Mouse (Mus musculus) forebrain, embryonic 15.5 days (tissue): ENCODE data around the gene Rnaseh2b. TPM values are rescaled to one million over a fixed set of nuclear protein-coding genes. Genes with fewer than 3 reads are reported as not detected.

Experiments
- ATAC-seq: fragments of 200-750 bp; cut with Nextera tagmentation; replicated peaks from 2 replicates; pipeline ENCODE4 v1.8.0; 2017; ENCODE audit warnings: mild to moderate bottlenecking, moderate TSS enrichment, moderate library complexity
- H3K27ac ChIP-seq: fragments of 300-500 bp; sonication (generic); replicated peaks from 2 replicates; pipeline ENCODE4 v1.5.1; 2015; ENCODE audit warnings: mild to moderate bottlenecking, inconsistent platforms
- H3K27me3 ChIP-seq: fragments of 300-500 bp; sonication (generic); 2 replicates; pipeline ENCODE4 v1.6.1; 2015; ENCODE audit warnings: inconsistent platforms
- H3K36me3 ChIP-seq: fragments of 300-500 bp; sonication (generic); 2 replicates; pipeline ENCODE4 v1.6.1; 2015; ENCODE audit warnings: mild to moderate bottlenecking, inconsistent platforms
- H3K4me1 ChIP-seq: fragments of 300-500 bp; sonication (generic); 2 replicates; pipeline ENCODE4 v1.6.1; 2015; ENCODE audit warnings: inconsistent platforms
- H3K4me2 ChIP-seq: fragments of 300-500 bp; sonication (generic); replicated peaks from 2 replicates; pipeline ENCODE4 v1.6.1; 2015; ENCODE audit warnings: mild to moderate bottlenecking, inconsistent platforms
- H3K4me3 ChIP-seq: fragments of 300-500 bp; sonication (generic); 2 replicates; pipeline ENCODE4 v1.5.1; 2015; ENCODE audit warnings: mild to moderate bottlenecking, inconsistent platforms
- H3K9ac ChIP-seq: fragments of 300-500 bp; sonication (generic); replicated peaks from 2 replicates; pipeline ENCODE4 v1.6.1; 2015; ENCODE audit warnings: mild to moderate bottlenecking, inconsistent platforms
- H3K9me3 ChIP-seq: fragments of 300-500 bp; sonication (generic); 2 replicates; pipeline ENCODE4 v1.6.1; 2016; ENCODE audit warnings: inconsistent platforms
- WGBS: fragments of 180-500 bp; shearing (Covaris S2); methylation state at CpG from one replicate; pipeline ENCODE4 v1.1.7; 2015; ENCODE audit warnings: mixed read lengths; 5-methylcytosine and 5-hydroxymethylcytosine counted together
- polyA plus RNA-seq: library from polyadenylated mRNA; unstranded; fragments of >200 nt; fragmentation: Nextera tagmentation; extraction: Ambion mirVana; gene quantifications from 2 replicates; pipeline ENCODE4 v1.2.1, GENCODE M21; 2015

Gene Rnaseh2b
- polyA plus RNA-seq, 1 experiment from 2014 or later = 68.4 TPM

DNA sequence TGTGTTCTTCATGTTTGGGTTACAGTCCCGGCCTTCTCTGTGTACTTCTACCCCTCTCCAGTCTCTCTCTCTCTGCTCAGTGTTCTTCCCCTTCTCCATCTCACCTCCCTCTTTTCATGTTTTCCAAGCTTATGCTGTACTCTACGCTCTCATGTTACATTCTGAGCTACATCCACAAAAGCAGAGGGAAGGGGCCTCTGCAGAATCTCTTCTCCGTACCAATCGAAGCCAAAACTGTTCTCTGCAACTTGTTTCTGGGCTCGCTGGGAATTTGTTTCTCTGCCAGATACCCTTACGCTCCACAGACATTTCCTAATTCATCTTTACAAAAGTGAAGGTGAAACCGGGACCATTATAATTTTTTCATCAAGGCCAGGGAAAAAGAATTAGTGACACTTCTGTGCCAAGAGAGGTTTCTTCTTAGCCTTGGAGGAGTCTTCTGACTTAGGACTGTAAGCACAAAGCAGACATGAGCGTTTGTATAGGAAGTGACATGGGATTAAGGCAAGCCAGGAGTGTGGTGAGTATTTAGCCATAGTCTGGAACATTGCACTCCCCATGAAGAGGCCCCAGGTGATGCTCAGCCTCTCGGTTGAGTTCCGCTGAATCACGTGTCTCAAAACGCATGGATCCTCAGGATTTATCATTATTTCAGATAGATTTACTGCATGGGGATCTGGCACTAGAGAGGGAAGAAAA, 21.5 kb upstream of the Rnaseh2b start:
- Histone ChIP-seq H3K4me1 (no peaks in the 10 kb centered on the region), H3K4me2 (no peak overlapping the region), H3K9ac (no peak overlapping the region), H3K4me3 (no peak overlapping the region), H3K27ac (no peak overlapping the region), H3K9me3 (no peaks in the 10 kb centered on the region), H3K27me3 (no peaks in the 10 kb centered on the region), H3K36me3 (0 out of 2 replicates have a peak, but pooled peaks cover under 1% of the 10 kb centered on the region)
- WGBS = 80% methylated on average over 12 of the region's 12 CpGs
- ATAC-seq = no peak

DNA sequence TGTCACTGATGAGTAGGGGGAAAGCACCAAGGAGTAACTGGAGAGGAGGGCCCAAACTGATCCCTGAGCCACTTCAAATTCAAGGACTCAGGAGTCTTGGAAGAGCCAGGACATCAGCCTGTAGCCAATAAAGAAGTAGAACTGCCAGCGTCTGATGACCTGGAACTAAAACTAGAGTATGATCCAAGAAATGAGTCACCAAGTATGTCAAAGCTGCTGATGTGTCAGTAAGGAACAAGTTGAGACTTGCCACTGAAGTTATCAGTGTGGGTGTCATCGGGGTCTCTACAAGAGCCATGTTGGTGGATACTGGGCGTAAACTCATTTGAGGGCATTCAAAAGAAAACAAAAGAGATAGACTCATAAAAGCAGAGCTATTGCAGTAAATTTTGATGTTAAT, 18.8 kb upstream of the Rnaseh2b start:
- 96% methylated on average over 3 of the region's 3 CpGs for WGBS
- Histone ChIP-seq H3K9ac (no peak overlapping the region), H3K4me1 (no peaks in the 10 kb centered on the region), H3K9me3 (no peaks in the 10 kb centered on the region), H3K36me3 (0 out of 2 replicates have a peak, but pooled peaks cover 2% of the 10 kb centered on the region), H3K4me3 (no peak overlapping the region), H3K27ac (no peak overlapping the region), H3K4me2 (no peak overlapping the region), H3K27me3 (no peaks in the 10 kb centered on the region)
- ATAC-seq = no peak

DNA sequence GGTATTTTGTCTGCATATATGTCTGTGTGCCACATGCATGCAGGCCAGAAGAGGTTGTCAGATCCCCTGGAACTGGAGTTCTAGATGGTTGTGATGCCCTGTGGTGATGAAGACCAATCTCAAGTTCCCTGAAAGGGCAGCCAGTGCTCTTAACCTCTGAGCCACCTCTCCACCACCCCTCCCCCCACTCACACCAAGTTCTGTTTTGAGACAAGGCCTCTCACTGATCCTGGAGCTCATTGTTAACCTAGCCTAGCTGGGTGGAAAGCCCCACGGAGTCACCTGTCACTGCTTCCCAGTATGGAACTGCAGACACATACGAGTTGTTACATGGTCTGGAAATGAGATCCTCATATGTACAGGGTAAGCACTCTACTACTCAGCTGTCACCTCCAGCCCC, 9.4 kb upstream of the Rnaseh2b start:
- Histone ChIP-seq H3K4me1 (no peaks in the 10 kb centered on the region), H3K36me3 (no peaks in the 10 kb centered on the region), H3K27me3 (no peaks in the 10 kb centered on the region), H3K9ac (no peak overlapping the region), H3K4me3 (no peak overlapping the region), H3K9me3 (no peaks in the 10 kb centered on the region), H3K27ac (no peak overlapping the region), H3K4me2 (no peak overlapping the region)
- whole genome bisulfite sequencing = 71% methylated on average over 2 of the region's 2 CpGs
- ATAC-seq = no peak

DNA sequence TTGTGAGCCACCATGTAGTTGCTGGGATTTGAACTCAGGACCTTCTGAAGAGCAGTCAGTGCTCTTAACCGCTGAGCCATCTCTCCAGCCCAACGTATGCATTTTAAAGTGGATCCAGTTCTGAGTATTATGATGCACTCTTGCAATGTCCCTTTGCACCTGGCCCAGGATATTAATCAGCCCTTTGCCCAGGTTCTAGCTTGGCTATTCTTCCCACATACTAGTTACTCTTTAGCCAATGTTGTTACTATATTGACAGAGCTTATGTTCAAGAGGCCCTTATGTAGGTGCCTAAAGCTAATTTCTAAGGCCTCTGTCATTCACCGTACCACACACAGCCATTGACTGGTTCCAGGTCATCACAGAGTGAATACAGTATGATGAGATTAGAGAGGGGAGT, 3.7 kb upstream of the Rnaseh2b start:
- H3K27ac ChIP-seq = no peak overlapping the region
- H3K4me3 ChIP-seq = no peak overlapping the region
- H3K36me3 ChIP-seq = no peaks in the 10 kb centered on the region
- no peak for ATAC-seq
- no peaks in the 10 kb centered on the region for H3K9me3 ChIP-seq
- H3K4me2 ChIP-seq = no peak overlapping the region
- H3K4me1 ChIP-seq = peaks cover 16% of the 10 kb centered on the region
- no peaks in the 10 kb centered on the region for H3K27me3 ChIP-seq
- WGBS = 93% methylated on average over 3 of the region's 3 CpGs
- H3K9ac ChIP-seq = no peak overlapping the region

DNA sequence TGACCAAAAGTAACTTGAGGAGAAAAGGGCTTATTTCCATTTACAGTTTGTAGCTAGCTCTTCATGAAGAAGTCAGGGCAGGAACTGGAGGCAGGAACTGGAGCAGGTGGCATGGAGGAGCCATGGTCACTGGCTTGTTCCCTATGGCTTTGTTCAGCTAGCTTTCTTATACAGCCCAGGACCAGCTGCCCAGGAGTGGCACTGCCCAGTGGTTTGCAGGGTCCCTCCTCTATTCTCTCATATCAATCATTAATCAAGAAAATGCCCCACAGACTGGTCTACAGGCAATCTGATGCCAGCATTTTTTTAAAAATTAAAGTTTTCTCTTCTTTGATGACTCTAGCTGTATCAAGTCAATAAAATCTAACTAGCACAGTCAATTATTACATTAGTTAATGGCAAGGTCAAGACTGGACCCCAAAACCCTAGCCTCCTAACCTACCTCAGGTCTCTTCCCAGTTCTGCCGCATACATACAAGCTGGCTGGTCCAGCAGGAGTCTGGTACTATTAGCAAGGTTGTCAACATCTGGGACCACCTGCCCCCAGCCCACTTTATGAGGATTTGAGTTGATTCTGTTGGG, 892 bp upstream of the Rnaseh2b start:
- 97% methylated on average over 1 of the region's 1 CpGs for WGBS

DNA sequence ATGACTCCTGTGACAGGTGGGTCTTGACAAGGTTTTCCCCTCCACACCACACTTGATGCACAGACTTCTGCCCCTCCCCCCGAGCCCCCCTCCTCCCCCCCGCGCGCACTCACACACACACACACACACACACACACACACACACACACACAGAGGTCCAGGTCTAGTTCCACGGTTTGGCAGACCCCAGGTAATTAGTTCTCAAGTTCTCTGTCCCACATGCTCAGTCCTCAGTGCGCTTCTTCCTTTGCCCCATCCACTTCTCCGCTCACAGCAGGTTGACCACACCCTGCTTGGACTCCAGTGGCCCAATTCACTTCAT, 262 bp upstream of the Rnaseh2b start:
- H3K9ac ChIP-seq = peak overlapping the region; percentile 67
- peak overlapping the region; percentile 66 for H3K4me3 ChIP-seq
- peak overlapping the region; percentile 74 for H3K27ac ChIP-seq
- H3K4me2 ChIP-seq = peak overlapping the region; percentile 96
- no peak; the same call in 1 of the 2 replicates for ATAC-seq
- no peaks in the 10 kb centered on the region for H3K27me3 ChIP-seq
- no peaks in the 10 kb centered on the region for H3K9me3 ChIP-seq
- peaks cover 16% of the 10 kb centered on the region for H3K4me1 ChIP-seq
- H3K36me3 ChIP-seq = no peaks in the 10 kb centered on the region
- WGBS = 20% methylated on average over 6 of the region's 7 CpGs

More for the DNA sequence above, 892 bp upstream of the Rnaseh2b start:
- H3K36me3 ChIP-seq = no peaks in the 10 kb centered on the region
- no peak overlapping the region for H3K9ac ChIP-seq
- ATAC-seq = no peak
- H3K27me3 ChIP-seq = no peaks in the 10 kb centered on the region
- H3K9me3 ChIP-seq = no peaks in the 10 kb centered on the region
- H3K4me3 ChIP-seq = peak overlapping the region; percentile 66; the same call in 1 of the 2 replicates
- no peak overlapping the region for H3K27ac ChIP-seq
- H3K4me1 ChIP-seq = peaks cover 16% of the 10 kb centered on the region
- peak overlapping the region; percentile 96 for H3K4me2 ChIP-seq

DNA sequence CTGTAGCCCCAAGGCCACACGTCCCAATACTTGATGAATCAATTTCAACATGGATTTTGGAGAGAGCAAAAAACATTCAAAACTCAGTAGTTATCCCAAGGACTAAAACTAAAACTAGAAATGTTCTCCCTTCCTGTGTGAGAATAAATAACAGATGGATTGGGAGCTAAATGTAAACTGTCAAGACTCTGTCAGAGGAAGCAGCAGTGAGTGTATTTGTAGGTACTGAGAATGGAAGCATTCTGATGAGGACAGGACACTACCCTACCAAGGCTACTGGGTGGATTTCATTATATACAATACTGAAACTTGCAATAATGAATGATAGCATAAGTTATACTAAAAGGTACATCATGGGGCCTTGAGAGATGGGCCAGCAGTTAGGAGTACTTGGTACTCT, 6.4 kb downstream of the Rnaseh2b start:
- ATAC-seq = no peak
- H3K9me3 ChIP-seq = no peaks in the 10 kb centered on the region
- 84% methylated on average over 1 of the region's 1 CpGs for WGBS

DNA sequence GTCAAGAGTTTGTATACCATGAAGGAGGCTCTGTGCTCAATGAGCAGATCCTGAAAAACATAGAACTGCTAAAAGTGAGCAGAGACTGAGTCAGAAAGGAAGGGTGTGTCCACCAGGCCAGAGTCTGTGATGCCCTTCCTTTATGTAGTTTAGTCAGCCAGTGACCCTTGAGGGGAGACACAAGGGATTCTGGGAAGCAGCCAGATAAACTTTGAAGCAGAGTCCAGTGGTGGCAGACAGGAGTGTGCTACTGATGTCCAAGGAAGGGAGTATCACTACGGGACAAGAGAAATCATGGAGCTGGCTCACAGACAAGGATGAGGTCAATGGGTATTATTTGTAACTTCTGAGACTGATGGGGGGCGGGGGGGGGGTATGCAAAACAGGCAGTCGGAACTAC, 7.6 kb downstream of the Rnaseh2b start:
- H3K4me2 ChIP-seq = no peak overlapping the region

More for the DNA sequence above, 6.4 kb downstream of the Rnaseh2b start:
- H3K4me2 ChIP-seq = no peak overlapping the region
- H3K4me3 ChIP-seq = no peak overlapping the region
- no peaks in the 10 kb centered on the region for H3K36me3 ChIP-seq
- no peaks in the 10 kb centered on the region for H3K27me3 ChIP-seq
- no peak overlapping the region for H3K9ac ChIP-seq
- H3K4me1 ChIP-seq = no peaks in the 10 kb centered on the region
- H3K27ac ChIP-seq = no peak overlapping the region

DNA sequence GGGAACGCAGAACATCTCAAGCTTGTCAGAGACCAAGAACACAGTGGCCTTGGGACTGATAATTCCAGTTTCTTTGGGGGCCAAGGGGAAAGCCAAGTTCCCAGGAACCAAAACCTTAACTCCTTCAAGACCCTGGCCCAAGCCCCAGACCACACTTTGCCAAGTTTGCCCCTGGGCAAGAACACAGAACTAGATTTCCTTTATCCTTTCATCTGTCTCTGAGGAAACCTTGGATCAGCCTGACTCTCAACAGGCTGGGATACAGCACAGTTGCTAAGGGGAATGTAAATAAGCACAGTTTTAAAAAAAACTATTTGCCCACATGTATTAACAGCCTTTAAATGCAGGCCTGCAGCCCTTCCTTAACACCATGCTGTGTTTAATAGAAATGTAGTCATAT, 15.2 kb downstream of the Rnaseh2b start:
- H3K9me3 ChIP-seq = no peaks in the 10 kb centered on the region
- H3K9ac ChIP-seq = no peak overlapping the region
- 0 out of 2 replicates have a peak overlapping the region, but pooled peaks have one; percentile 33 for H3K27ac ChIP-seq
- 0 out of 2 replicates have a peak, but pooled peaks have one; percentile 32 for ATAC-seq
- no peak overlapping the region for H3K4me3 ChIP-seq
- 80% methylated on average over 1 of the region's 1 CpGs for WGBS
- H3K4me2 ChIP-seq = no peak overlapping the region
- H3K27me3 ChIP-seq = no peaks in the 10 kb centered on the region
- H3K4me1 ChIP-seq = peaks cover 24% of the 10 kb centered on the region
- H3K36me3 ChIP-seq = no peaks in the 10 kb centered on the region

More for the DNA sequence above, 7.6 kb downstream of the Rnaseh2b start:
- no peak overlapping the region for H3K4me3 ChIP-seq
- no peak overlapping the region for H3K27ac ChIP-seq
- no peak for ATAC-seq
- no peak overlapping the region for H3K9ac ChIP-seq
- no peaks in the 10 kb centered on the region for H3K27me3 ChIP-seq
- 69% methylated on average over 3 of the region's 3 CpGs for WGBS
- no peaks in the 10 kb centered on the region for H3K9me3 ChIP-seq
- H3K36me3 ChIP-seq = no peaks in the 10 kb centered on the region
- H3K4me1 ChIP-seq = no peaks in the 10 kb centered on the region

DNA sequence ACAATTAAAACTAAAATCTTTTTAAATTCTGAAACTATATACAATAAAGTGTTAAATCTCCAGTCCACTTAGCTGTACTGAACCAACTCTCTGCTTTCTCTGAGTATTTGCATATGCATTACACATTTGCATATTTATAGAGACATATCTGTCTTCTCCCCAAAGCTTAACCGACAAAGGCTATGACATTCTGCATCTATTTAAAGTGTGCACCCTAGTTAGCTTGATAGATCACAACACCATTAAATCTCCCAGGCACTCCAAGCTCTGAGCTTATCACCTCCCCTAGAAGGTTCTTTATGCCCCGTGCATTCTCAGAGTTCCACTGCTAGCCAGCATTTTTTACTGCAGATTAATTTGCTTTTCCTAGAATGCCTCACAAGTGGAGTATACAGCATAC, 16.6 kb downstream of the Rnaseh2b start:
- peak overlapping the region; percentile 1; the same call in 1 of the 2 replicates for H3K27ac ChIP-seq
- H3K4me2 ChIP-seq = no peak overlapping the region
- no peaks in the 10 kb centered on the region for H3K9me3 ChIP-seq
- no peak overlapping the region for H3K9ac ChIP-seq
- WGBS = 22% methylated on average over 2 of the region's 2 CpGs
- H3K36me3 ChIP-seq = no peaks in the 10 kb centered on the region
- H3K4me3 ChIP-seq = no peak overlapping the region
- H3K27me3 ChIP-seq = no peaks in the 10 kb centered on the region
- H3K4me1 ChIP-seq = peaks cover 24% of the 10 kb centered on the region
- peak; percentile 58; the same call in 1 of the 2 replicates for ATAC-seq

DNA sequence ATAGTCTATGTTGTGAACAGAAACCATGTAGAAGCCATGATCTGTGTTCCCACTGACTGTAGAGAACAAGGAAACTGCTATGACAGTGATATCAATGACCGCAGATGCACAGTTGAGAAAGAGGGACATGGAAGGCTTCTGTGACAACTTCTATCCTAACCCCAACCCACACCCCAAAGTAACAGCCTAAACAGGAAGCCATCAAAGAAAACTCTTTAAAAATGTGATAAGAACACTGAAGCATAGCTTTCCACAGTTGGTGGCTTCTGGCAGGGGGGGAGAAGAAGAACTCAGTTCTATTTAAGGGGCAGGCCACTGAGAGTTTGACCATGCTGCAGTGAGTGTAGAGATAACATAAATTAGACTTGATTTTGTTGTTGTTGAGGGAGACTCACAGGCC, 19.3 kb downstream of the Rnaseh2b start:
- no peak for ATAC-seq
- no peaks in the 10 kb centered on the region for H3K27me3 ChIP-seq
- no peak overlapping the region for H3K27ac ChIP-seq
- H3K4me1 ChIP-seq = peaks cover 24% of the 10 kb centered on the region
- 94% methylated on average over 1 of the region's 1 CpGs for WGBS
- H3K9me3 ChIP-seq = no peaks in the 10 kb centered on the region
- H3K9ac ChIP-seq = no peak overlapping the region
- H3K36me3 ChIP-seq = no peaks in the 10 kb centered on the region
- no peak overlapping the region for H3K4me3 ChIP-seq
- H3K4me2 ChIP-seq = no peak overlapping the region

DNA sequence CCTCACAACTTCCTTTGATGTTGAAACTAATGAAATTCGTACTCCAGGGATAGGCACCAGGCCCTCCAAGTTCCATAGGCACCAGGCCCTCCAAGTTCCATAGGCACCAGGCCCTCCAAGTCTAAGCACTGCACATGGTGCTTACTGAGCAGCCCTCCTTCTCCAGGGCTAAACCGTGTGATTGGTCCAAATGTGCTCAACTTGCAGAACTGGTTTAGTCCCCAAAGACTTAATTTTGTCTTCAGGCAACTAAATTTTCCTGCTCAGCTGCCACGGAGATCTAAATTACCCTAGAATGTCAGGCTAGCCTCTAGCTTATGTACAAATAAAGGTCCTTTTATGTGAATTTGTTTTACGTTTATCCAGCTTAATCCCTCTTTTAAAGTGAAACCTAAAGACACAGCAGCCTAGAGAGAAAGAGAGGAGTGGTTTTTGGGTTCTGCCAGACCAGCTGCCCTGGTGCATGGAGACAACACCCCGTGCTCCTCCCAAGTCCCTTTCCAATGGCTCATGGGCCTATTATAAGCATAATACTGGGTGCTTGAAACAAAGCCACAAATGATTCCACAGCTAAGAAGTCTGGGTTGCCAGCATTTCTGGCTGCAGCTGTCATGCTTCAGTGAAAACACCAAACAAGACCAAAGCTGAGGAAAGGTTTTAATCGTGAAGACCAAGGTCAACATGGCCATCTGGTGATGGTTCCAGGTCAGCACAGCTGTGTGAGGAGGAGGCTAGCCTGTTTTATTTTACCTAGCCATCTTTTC, 30.4 kb downstream of the Rnaseh2b start:
- 23% methylated on average over 6 of the region's 6 CpGs for WGBS
- peak overlapping the region; percentile 61 for H3K27ac ChIP-seq
- H3K4me3 ChIP-seq = no peak overlapping the region
- ATAC-seq = 0 out of 2 replicates have a peak, but pooled peaks have one; percentile 35
- peaks cover 23% of the 10 kb centered on the region for H3K4me1 ChIP-seq
- no peak overlapping the region for H3K9ac ChIP-seq
- H3K9me3 ChIP-seq = no peaks in the 10 kb centered on the region
- H3K36me3 ChIP-seq = no peaks in the 10 kb centered on the region
- H3K27me3 ChIP-seq = no peaks in the 10 kb centered on the region
- H3K4me2 ChIP-seq = no peak overlapping the region
